Mouse (Mus musculus): ENCODE results near the gene St6galnac4.
A peak's percentile ranks its signal among the peaks of the same experiment; 100 is the strongest.

Gene St6galnac4

GRCm38 (mm10) chr2:32604631-32605030 is 17.7 kb downstream of the St6galnac4 start:
- no peak for DNase-seq

- peak; percentile 86 to 87 for DNase-seq
Observed at GRCm38 (mm10) chr2:32606161-32607142, 19.6 kb downstream of the St6galnac4 start.

- DNase-seq, result peak; percentile 55 to 57
Observed at GRCm38 (mm10) chr2:32607262-32607947, 20.5 kb downstream of the St6galnac4 start.

GRCm38 (mm10) chr2:32608141-32608777 is 21.4 kb downstream of the St6galnac4 start:
- peak; percentile 66 to 72 for DNase-seq

- no peak for DNase-seq
Observed at GRCm38 (mm10) chr2:32608778-32609435, 22.0 kb downstream of the St6galnac4 start.

- DNase-seq, result peak; percentile 48
Observed at GRCm38 (mm10) chr2:32610610-32611229, 23.8 kb downstream of the St6galnac4 start.

GRCm38 (mm10) chr2:32612274-32612673 is 25.4 kb downstream of the St6galnac4 start:
- DNase-seq, result no peak

- no peak for DNase-seq
Observed at GRCm38 (mm10) chr2:32617109-32617508, 30.2 kb downstream of the St6galnac4 start.

GRCm38 (mm10) chr2:32617601-32618000 is 30.7 kb downstream of the St6galnac4 start:
- peak; percentile 37 to 38 for DNase-seq

- DNase-seq, result no peak
Observed at GRCm38 (mm10) chr2:32618051-32618450, 31.2 kb downstream of the St6galnac4 start.

- DNase-seq, result no peak
Observed at GRCm38 (mm10) chr2:32620682-32621516, 34.0 kb downstream of the St6galnac4 start.

GRCm38 (mm10) chr2:32621517-32621859 is 34.6 kb downstream of the St6galnac4 start, which contains the start of gene Ak1:
TSS of gene Ak1 (plus strand) at chr2:32621758.
- no peak for DNase-seq

- no peak for DNase-seq
Observed at GRCm38 (mm10) chr2:32624111-32624748, 37.3 kb downstream of the St6galnac4 start.

GRCm38 (mm10) chr2:32625212-32625872 is 38.4 kb downstream of the St6galnac4 start:
- DNase-seq, result no peak

- DNase-seq, result no peak
Observed at GRCm38 (mm10) chr2:32625873-32626694, 39.2 kb downstream of the St6galnac4 start.

- DNase-seq, result no peak
Observed at GRCm38 (mm10) chr2:32627266-32628043, 40.6 kb downstream of the St6galnac4 start.

- DNase-seq, result no peak
Observed at GRCm38 (mm10) chr2:32628044-32628550, 41.2 kb downstream of the St6galnac4 start.

GRCm38 (mm10) chr2:32628729-32629128 is 41.8 kb downstream of the St6galnac4 start:
- DNase-seq, result no peak

Data from B cell, adult 2 months (primary cell).